Mouse (Mus musculus) CD8-positive naive resting alpha-beta T cell, adult 2 months (primary cell): ENCODE results near the gene 1110051M20Rik.
"Not testable (repeated sequence)": the region's sequence is repeated elsewhere in the genome, so short reads cannot be mapped to it uniquely, and the experiment has no call there.

ENCODE experiments used
- DNase-seq, 2 experiments: peaks; one replicate each; pipeline ENCODE4 v3.0.0; 2022; ENCODE audit warnings: low read depth in 2 of 2, low spot score in 2 of 2

Gene 1110051M20Rik

GRCm38 (mm10) chr2:91444286-91444892 lies at the start of gene 1110051M20Rik:
TSS of gene 1110051M20Rik (minus strand) at chr2:91444704.
- peak; percentile 68 to 80 for DNase-seq

- no peak for DNase-seq
Measured at GRCm38 (mm10) chr2:91493981-91494380, 49.5 kb upstream of the 1110051M20Rik start.

GRCm38 (mm10) chr2:91492071-91492635 lies 47.6 kb upstream of the 1110051M20Rik start:
- DNase-seq, result no peak

GRCm38 (mm10) chr2:91487295-91487694 lies 42.8 kb upstream of the 1110051M20Rik start:
- not testable (repeated sequence) for DNase-seq

GRCm38 (mm10) chr2:91485256-91485655 lies 40.8 kb upstream of the 1110051M20Rik start:
- DNase-seq, result no peak

- DNase-seq, result no peak
Measured at GRCm38 (mm10) chr2:91484698-91485097, 40.2 kb upstream of the 1110051M20Rik start.

- no peak for DNase-seq
Measured at GRCm38 (mm10) chr2:91480805-91481514, 36.5 kb upstream of the 1110051M20Rik start.

GRCm38 (mm10) chr2:91480399-91480801 lies 35.9 kb upstream of the 1110051M20Rik start:
- no peak for DNase-seq

- no peak for DNase-seq
Measured at GRCm38 (mm10) chr2:91476841-91477240, 32.3 kb upstream of the 1110051M20Rik start.

- no peak for DNase-seq
Measured at GRCm38 (mm10) chr2:91476251-91476661, 31.8 kb upstream of the 1110051M20Rik start.

- no peak for DNase-seq
Measured at GRCm38 (mm10) chr2:91475791-91476190, 31.3 kb upstream of the 1110051M20Rik start.

GRCm38 (mm10) chr2:91474358-91474757 lies 29.9 kb upstream of the 1110051M20Rik start:
- DNase-seq, result no peak

GRCm38 (mm10) chr2:91470055-91470647 lies 25.6 kb upstream of the 1110051M20Rik start:
- DNase-seq, result no peak

GRCm38 (mm10) chr2:91467613-91468012 lies 23.1 kb upstream of the 1110051M20Rik start:
- no peak for DNase-seq

GRCm38 (mm10) chr2:91465934-91466333 lies 21.4 kb upstream of the 1110051M20Rik start:
- no peak for DNase-seq

GRCm38 (mm10) chr2:91462681-91463080 lies 18.2 kb upstream of the 1110051M20Rik start:
- DNase-seq, result no peak

GRCm38 (mm10) chr2:91462196-91462595 lies 17.7 kb upstream of the 1110051M20Rik start:
- DNase-seq, result no peak

GRCm38 (mm10) chr2:91461341-91461740 lies 16.8 kb upstream of the 1110051M20Rik start:
- no peak for DNase-seq

- DNase-seq, result no peak
Measured at GRCm38 (mm10) chr2:91460771-91461170, 16.3 kb upstream of the 1110051M20Rik start.

GRCm38 (mm10) chr2:91460076-91460475 lies 15.6 kb upstream of the 1110051M20Rik start:
- no peak for DNase-seq

- DNase-seq, result no peak
Measured at GRCm38 (mm10) chr2:91458673-91459391, 14.3 kb upstream of the 1110051M20Rik start.
